Mouse (Mus musculus) embryonic facial prominence, embryonic 12.5 days (tissue): ENCODE measurements around the gene Mxi1. TPM values are rescaled to one million over a fixed set of nuclear protein-coding genes. Genes with fewer than 3 reads are reported as not detected.
A peak's percentile ranks its signal among the peaks of the same experiment; 100 is the strongest.

ENCODE experiments used
- ATAC-seq: fragments of 200-750 bp; cut with Nextera tagmentation; 2 replicates; pipeline ENCODE4 v1.8.0; 2017; ENCODE audit not compliant: insufficient number of reproducible peaks, insufficient read depth, low FRiP score, low TSS enrichment
- H3K27ac ChIP-seq: fragments of 300-500 bp; sonication (generic); 2 replicates; pipeline ENCODE4 v1.5.1; 2016; ENCODE audit warnings: mild to moderate bottlenecking
- H3K27me3 ChIP-seq: fragments of 300-500 bp; sonication (generic); 2 replicates; pipeline ENCODE4 v1.6.1; 2016; ENCODE audit warnings: mild to moderate bottlenecking, moderate library complexity
- H3K36me3 ChIP-seq: fragments of 300-500 bp; sonication (generic); 2 replicates; pipeline ENCODE4 v1.6.1; 2016; ENCODE audit warnings: mild to moderate bottlenecking
- H3K4me1 ChIP-seq: fragments of 300-500 bp; sonication (generic); 2 replicates; pipeline ENCODE4 v1.6.1; 2016
- H3K4me2 ChIP-seq: fragments of 300-500 bp; sonication (generic); replicated peaks from 2 replicates; pipeline ENCODE4 v1.6.1; 2016; ENCODE audit warnings: mild to moderate bottlenecking, moderate library complexity
- H3K4me3 ChIP-seq: fragments of 300-500 bp; sonication (generic); 2 replicates; pipeline ENCODE4 v1.5.1; 2016; ENCODE audit warnings: mild to moderate bottlenecking
- H3K9ac ChIP-seq: fragments of 300-500 bp; sonication (generic); 2 replicates; pipeline ENCODE4 v1.6.1; 2016; ENCODE audit warnings: mild to moderate bottlenecking, moderate library complexity
- H3K9me3 ChIP-seq: fragments of 300-500 bp; sonication (generic); 2 replicates; pipeline ENCODE4 v1.6.1; 2016; ENCODE audit warnings: mild to moderate bottlenecking, moderate library complexity
- WGBS: fragments of 180-500 bp; shearing (Covaris S2); methylation state at CpG from one replicate; pipeline ENCODE4 v1.1.7; 2016; 5-methylcytosine and 5-hydroxymethylcytosine counted together
- polyA plus RNA-seq: library from polyadenylated mRNA; unstranded; fragments of >200 nt; fragmentation: Nextera tagmentation; extraction: Ambion mirVana; gene quantifications from 2 replicates; pipeline ENCODE4 v1.2.1, GENCODE M21; 2016

Mxi1 gene
- 44.8 and 44.9 TPM in 2 replicates for polyA plus RNA-seq

DNA sequence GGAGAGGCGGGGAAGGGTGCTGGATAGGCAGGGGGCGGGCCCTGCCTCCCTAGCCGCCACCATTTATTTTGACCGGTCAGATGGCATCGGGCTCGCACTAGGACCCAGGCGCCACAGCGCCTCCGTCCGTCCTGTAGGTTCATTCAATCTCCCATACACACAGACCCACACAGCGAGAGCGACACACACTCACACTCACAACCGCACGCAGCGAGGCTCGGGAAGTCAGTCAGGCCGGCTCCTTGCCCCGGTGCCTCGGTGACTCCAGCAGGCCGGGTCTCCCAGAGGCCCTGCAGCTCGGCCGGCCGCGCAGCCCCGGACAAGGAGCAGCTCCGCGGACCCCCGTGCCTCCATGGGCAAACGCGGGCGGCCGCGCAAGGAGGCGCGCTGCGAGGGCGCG is at the start of gene Mxi1:
Gene Mxi1 (plus strand): TSS at position 171 of the 400 bp plus-strand sequence.
- under 1% methylated on average over 38 of the region's 38 CpGs for WGBS
- peak; percentile 70 for ATAC-seq
- Histone ChIP-seq H3K4me1 (peaks cover 20% of the 10 kb centered on the region), H3K36me3 (no peaks in the 10 kb centered on the region), H3K27me3 (no peaks in the 10 kb centered on the region), H3K4me2 (peak within 1 kb of the TSS; percentile 94), H3K9me3 (no peaks in the 10 kb centered on the region), H3K9ac (peak within 1 kb of the TSS; percentile 91), H3K27ac (peak within 1 kb of the TSS; percentile 94), H3K4me3 (peak within 1 kb of the TSS; percentile 66)

DNA sequence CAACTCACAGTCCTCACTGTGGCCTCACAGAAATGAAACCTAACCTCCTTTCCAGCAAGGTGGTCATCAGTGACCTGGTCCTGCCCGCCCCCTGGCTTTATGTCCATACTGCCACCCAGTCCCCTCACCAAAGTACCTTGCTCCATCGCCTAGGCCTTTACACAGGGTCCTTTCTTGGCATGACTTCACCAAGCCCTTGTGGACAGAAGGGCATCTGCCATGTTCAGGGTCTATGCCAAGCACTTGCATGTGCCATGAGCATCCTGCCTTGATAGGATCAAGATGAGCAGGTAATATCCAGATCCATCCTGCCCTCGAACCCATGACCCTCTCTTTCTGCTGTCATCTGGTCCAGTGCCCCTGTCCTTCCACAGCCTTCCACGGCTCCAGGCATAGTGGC is 49.5 kb upstream of the Mxi1 start:
- H3K4me1 ChIP-seq = 0 out of 2 replicates have a peak, but pooled peaks cover 8% of the 10 kb centered on the region
- no peaks in the 10 kb centered on the region for H3K27me3 ChIP-seq
- H3K27ac ChIP-seq = no peak overlapping the region
- no peak overlapping the region for H3K4me2 ChIP-seq
- H3K9me3 ChIP-seq = no peaks in the 10 kb centered on the region; the same call in 1 of the 2 replicates
- ATAC-seq = no peak
- no peak overlapping the region for H3K4me3 ChIP-seq
- WGBS = 83% methylated on average over 4 of the region's 4 CpGs
- H3K9ac ChIP-seq = no peak overlapping the region
- H3K36me3 ChIP-seq = no peaks in the 10 kb centered on the region

DNA sequence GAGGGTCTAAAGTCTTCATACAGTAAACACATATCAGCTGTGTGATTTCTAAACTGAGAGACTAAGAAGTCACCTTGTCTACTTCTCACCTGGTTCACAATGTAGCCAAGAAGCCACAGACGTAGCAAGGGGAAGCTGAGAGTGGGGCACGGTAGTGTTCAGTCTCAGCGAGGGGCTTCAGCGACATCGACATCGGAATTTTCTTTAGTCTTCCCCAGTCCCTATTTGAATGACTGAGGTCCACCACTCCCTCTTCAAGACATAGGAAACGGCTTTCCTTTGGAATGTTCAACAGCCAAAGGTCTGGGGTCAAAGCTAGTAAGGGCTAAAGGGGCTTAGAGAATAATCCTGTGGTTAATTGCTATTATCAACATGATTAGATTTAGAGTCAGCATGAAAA is 48.3 kb upstream of the Mxi1 start:
- 0 out of 2 replicates have a peak, but pooled peaks cover 8% of the 10 kb centered on the region for H3K4me1 ChIP-seq

DNA sequence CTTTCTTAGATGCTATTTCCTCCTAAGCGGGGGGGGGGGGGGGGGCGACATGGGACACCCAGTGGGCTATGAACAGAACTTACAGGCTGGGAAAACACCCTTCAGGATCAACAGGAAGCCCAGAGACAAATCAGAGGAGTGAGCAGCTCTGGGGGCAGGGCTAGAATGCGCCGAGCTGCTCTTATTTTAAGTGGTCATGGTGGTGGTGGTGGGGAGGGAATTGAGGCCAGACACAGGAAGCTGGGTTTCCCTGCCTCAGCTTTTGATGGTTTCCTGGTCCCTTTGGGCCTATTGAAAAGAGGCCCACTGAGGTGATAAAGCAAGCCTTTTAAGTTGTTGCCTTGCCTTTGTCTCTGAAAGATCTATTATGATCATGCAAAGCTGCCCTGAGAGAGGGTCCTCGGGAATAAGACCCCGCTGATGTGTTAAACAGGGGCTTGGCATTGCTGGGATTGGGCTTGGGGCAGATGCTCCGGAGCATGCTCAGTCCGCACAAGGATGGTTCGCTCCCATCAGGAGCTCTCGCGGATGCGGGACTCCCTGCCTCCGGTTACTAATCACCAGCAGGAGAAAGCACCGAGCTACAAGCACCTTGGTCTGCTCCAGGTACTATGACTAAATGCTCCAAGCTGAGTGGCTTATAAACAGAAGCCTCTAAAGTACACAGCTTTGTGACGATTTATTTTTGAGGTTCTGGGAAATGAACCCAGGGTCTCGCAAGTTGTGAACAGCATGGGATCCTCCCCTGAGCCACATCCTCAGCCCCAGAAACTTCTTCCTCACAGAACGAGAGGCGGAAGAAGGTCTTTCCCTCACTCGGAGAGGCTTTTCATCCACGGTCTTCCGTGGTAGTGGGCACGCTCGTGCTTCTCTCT is 46.2 kb upstream of the Mxi1 start:
- H3K9me3 ChIP-seq = no peaks in the 10 kb centered on the region
- WGBS = 38% methylated on average over 23 of the region's 23 CpGs
- H3K4me3 ChIP-seq = no peak overlapping the region
- no peak overlapping the region for H3K27ac ChIP-seq
- no peak overlapping the region for H3K9ac ChIP-seq
- no peak for ATAC-seq
- H3K4me2 ChIP-seq = peak overlapping the region; percentile 17; the same call in 1 of the 2 replicates
- H3K4me1 ChIP-seq = 0 out of 2 replicates have a peak, but pooled peaks cover 8% of the 10 kb centered on the region
- no peaks in the 10 kb centered on the region for H3K36me3 ChIP-seq
- no peaks in the 10 kb centered on the region for H3K27me3 ChIP-seq

More for the DNA sequence above, 48.3 kb upstream of the Mxi1 start:
- H3K9me3 ChIP-seq = no peaks in the 10 kb centered on the region
- 81% methylated on average over 7 of the region's 7 CpGs for WGBS
- no peak overlapping the region for H3K4me3 ChIP-seq
- no peaks in the 10 kb centered on the region for H3K36me3 ChIP-seq
- no peak overlapping the region for H3K4me2 ChIP-seq
- ATAC-seq = no peak
- H3K27me3 ChIP-seq = no peaks in the 10 kb centered on the region
- H3K9ac ChIP-seq = no peak overlapping the region
- H3K27ac ChIP-seq = no peak overlapping the region

DNA sequence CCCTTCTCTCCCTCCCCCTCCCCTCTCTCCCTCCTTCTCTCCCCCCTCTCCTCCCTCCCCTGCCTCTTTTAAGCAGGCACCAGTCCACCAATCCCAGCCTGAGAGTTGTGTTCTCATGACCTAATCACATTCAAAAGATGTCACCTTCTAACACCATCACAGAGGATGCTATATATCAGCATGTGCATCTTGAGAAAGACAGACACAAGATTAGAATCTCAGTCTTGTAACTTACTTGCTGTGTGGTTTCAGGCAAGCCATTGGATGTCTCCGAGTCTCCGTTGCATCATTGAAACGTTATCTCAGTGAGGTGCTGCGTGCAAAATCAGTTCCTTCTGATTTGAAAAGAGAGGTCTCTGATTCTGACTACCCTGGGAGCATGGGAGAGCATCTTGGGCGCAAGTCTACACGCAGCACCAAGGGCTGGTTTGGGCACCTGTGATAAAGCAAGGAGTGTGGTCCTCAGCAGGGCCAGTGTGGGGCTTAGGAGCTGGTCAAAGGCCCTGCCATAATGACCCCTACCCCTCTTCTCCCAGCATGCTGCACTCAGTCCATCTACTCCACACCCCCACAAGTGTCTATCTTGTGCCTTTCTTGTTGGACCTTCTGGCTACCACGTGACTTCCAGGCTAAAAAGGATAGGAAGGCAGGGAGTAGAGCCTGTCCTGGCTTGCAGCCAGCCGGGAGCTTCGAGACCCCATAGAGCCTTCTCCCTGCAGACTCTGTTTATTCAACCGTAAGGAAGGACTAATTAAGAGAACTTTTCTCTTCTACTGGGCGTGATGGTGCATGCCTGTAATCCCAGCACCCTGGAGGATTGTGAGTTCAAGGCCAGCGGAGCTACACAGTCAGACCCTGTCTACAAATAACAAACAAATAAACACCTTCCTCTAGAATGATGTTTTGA is 45.2 kb upstream of the Mxi1 start:
- H3K36me3 ChIP-seq = no peaks in the 10 kb centered on the region
- no peak for ATAC-seq
- no peaks in the 10 kb centered on the region for H3K9me3 ChIP-seq
- WGBS = 58% methylated on average over 12 of the region's 12 CpGs
- 0 out of 2 replicates have a peak, but pooled peaks cover 8% of the 10 kb centered on the region for H3K4me1 ChIP-seq
- no peak overlapping the region for H3K4me3 ChIP-seq
- H3K27ac ChIP-seq = no peak overlapping the region; the same call in 1 of the 2 replicates
- H3K4me2 ChIP-seq = no peak overlapping the region
- no peaks in the 10 kb centered on the region for H3K27me3 ChIP-seq
- H3K9ac ChIP-seq = no peak overlapping the region

DNA sequence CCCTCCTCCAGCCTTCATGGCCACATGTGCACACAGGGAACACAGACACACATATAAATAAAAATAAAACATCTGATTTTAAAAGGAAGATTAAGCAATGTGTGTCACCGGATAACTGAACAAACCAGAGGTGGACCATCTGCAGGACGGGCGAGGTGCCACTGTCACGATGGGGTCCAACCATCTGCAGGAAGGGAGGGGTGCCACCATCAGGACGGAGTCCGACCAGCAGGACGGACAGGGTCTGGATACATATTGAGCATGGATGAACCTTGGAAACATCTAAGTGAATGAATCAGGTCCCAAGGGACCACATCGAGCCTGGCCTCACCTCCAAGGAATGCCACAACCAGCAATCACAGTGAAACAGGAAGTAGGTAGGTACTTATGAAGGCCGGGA is 43.0 kb upstream of the Mxi1 start:
- WGBS = 87% methylated on average over 9 of the region's 9 CpGs
- H3K4me2 ChIP-seq = no peak overlapping the region
- ATAC-seq = no peak
- no peak overlapping the region for H3K9ac ChIP-seq
- no peaks in the 10 kb centered on the region for H3K9me3 ChIP-seq
- no peak overlapping the region for H3K27ac ChIP-seq
- no peaks in the 10 kb centered on the region for H3K36me3 ChIP-seq
- H3K27me3 ChIP-seq = no peaks in the 10 kb centered on the region
- 0 out of 2 replicates have a peak, but pooled peaks cover 8% of the 10 kb centered on the region for H3K4me1 ChIP-seq
- no peak overlapping the region for H3K4me3 ChIP-seq

DNA sequence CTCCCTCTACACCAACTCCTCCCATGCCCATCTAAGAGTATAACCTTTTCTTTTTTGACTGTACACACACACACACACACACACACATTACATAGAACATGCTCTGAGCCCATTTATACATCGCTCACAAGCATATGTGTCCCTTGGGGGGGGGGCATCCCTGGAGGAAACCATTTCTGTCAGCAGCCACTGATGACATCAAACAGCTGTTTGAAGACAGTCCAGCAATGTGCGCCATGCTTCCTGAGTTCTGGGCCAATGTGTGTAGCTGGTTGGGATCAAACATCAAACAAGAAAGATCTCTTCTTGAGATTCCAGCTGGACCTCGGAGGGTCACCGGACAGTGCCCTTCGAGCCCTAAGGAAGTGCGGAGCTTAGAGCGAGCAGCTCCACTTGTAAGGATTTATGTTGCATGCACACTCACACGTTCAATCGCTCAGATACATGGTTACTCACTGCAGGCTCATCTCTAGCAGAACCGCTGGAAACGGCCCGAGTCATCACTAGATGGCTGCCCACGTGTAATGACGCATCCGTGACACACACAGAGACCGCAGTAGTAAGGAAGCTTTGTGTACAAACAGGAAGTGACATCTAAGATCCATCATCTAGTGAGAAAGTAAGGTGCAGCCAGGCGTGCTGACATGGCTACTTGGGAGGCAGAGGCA is 37.1 kb upstream of the Mxi1 start:
- Histone ChIP-seq H3K4me1 (no peaks in the 10 kb centered on the region), H3K9me3 (no peaks in the 10 kb centered on the region), H3K4me3 (no peak overlapping the region), H3K36me3 (no peaks in the 10 kb centered on the region), H3K4me2 (no peak overlapping the region), H3K27me3 (no peaks in the 10 kb centered on the region), H3K27ac (no peak overlapping the region), H3K9ac (no peak overlapping the region)
- WGBS = 89% methylated on average over 17 of the region's 17 CpGs
- no peak for ATAC-seq

DNA sequence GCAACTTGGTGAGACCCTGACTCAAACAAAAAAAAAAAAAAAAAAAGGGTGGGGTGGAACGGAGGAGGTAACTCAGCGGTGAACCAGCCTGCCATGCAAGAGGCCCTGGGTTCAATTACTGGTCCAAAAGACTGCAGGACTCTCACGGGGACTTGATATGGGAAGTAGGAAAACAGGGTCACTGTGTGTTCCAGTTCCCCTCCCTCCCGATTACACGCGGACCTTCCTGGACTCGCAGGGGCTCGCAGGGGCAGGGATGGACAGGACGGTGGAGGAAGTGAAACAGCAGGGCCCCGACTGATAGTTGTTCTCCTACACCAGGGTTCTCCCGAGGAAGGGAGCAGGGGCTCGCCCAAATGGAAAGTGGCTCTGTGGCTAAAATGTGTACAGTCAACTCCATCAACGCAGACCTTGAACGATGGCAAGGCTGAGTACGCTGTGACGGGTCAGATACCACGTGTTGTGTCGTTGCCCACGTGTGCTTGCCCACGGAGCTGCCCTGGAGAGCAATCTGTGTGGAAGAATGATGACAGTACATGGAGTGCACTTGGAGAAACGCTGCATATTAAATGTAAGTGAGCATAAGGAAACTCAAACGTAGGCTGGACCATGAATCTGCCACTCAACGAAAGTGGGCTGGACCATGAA is 36.4 kb upstream of the Mxi1 start:
- peaks cover 3% of the 10 kb centered on the region; the same call in 1 of the 2 replicates for H3K4me1 ChIP-seq
- ATAC-seq = no peak
- WGBS = 81% methylated on average over 23 of the region's 23 CpGs

DNA sequence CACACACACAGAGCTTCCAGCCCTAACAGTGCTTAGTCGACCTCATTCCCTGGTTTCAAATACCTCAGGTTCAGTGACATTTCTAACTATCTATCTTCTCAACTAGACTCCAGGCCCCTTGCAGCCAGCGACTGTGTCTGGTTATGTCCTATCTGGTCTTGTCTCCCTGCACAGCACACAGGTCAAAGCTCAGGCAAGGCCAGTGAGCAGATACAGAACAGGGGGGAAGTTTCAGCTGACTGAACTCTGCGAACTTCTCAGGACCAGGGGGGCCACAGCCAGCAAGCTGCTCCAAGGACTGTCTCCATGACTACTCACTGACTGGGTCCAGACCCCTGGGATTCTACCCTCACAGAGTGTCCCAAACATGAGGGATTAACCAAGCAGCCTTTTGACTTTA is 35.1 kb upstream of the Mxi1 start:
- Histone ChIP-seq H3K9me3 (no peaks in the 10 kb centered on the region), H3K4me3 (no peak overlapping the region), H3K4me1 (peaks cover 6% of the 10 kb centered on the region; the same call in 1 of the 2 replicates), H3K27ac (no peak overlapping the region), H3K36me3 (no peaks in the 10 kb centered on the region), H3K9ac (no peak overlapping the region), H3K27me3 (no peaks in the 10 kb centered on the region), H3K4me2 (no peak overlapping the region)
- no peak for ATAC-seq
- 51% methylated on average over 3 of the region's 3 CpGs for WGBS

More for the DNA sequence above, 36.4 kb upstream of the Mxi1 start:
- H3K27ac ChIP-seq = no peak overlapping the region
- H3K4me3 ChIP-seq = no peak overlapping the region
- no peaks in the 10 kb centered on the region for H3K9me3 ChIP-seq
- H3K4me2 ChIP-seq = no peak overlapping the region
- no peaks in the 10 kb centered on the region for H3K27me3 ChIP-seq
- H3K9ac ChIP-seq = no peak overlapping the region
- no peaks in the 10 kb centered on the region for H3K36me3 ChIP-seq

DNA sequence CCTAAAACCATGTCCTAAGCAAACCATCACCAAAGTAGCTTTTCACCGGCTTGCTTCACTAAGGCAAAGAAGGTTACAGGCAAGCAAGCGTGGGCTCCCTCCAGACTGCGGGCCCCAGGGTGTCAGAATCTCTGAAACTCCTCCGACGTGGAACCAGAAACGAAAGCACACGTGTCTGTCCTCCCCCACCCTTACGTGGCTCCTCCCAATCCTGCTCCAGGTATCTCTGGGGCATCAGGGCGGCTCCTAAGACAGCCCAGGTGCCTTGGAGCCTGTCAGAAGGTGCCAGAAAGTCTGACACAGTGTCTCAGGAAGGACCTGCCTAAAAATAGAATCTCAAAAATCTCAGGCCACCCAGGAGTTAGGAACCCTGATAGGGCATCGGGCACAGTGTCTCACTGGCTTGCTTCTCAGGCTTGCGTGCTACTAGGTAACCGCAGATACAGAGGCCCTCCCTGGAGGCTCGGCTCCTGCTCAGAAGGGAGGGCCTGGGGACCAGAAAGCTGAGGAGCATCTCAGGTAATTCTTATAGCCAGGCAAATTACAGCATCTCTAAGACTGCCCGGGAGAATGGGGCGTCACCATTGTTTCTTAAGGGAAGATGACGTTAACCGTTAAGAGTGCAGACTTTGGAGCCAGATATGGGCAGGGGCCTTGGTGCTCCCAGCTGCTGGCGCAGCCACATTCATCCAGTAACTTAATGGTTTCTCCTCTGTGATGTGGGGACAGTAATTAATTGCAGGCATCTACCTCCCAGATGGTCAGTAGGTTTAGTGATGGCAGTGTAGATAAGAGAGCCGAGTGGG is 33.2 kb upstream of the Mxi1 start:
- no peaks in the 10 kb centered on the region for H3K9me3 ChIP-seq
- H3K4me3 ChIP-seq = no peak overlapping the region
- H3K27ac ChIP-seq = no peak overlapping the region
- WGBS = 58% methylated on average over 19 of the region's 19 CpGs
- no peaks in the 10 kb centered on the region for H3K36me3 ChIP-seq
- no peaks in the 10 kb centered on the region for H3K27me3 ChIP-seq
- H3K4me1 ChIP-seq = peaks cover 6% of the 10 kb centered on the region; the same call in 1 of the 2 replicates
- no peak overlapping the region for H3K4me2 ChIP-seq
- H3K9ac ChIP-seq = no peak overlapping the region
- ATAC-seq = peak; percentile 69; the same call in 1 of the 2 replicates
